Mouse (Mus musculus) intestine, postnatal 0 days (tissue): Measurements from ENCODE around the gene Gm28051. TPM values are rescaled to one million over a fixed set of nuclear protein-coding genes. Genes with fewer than 3 reads are reported as not detected.

Experiments used
- ATAC-seq: fragments of 200-750 bp; cut with Nextera tagmentation; 2 replicates; pipeline ENCODE4 v1.8.0; 2017; ENCODE audit warnings: mild to moderate bottlenecking, moderate TSS enrichment, moderate library complexity
- H3K27ac ChIP-seq: fragments of 300-500 bp; sonication (generic); 2 replicates; pipeline ENCODE4 v1.5.1; 2014; ENCODE audit warnings: mild to moderate bottlenecking, low read depth, low read length, moderate library complexity
- H3K27me3 ChIP-seq: fragments of 300-500 bp; sonication (generic); replicated peaks from 2 replicates; pipeline ENCODE4 v1.6.1; 2014; ENCODE audit warnings: low read length, mixed read lengths; ENCODE audit not compliant: control insufficient read depth, insufficient read depth
- H3K36me3 ChIP-seq: fragments of 300-500 bp; sonication (generic); 2 replicates; pipeline ENCODE4 v1.6.1; 2014; ENCODE audit warnings: mild to moderate bottlenecking, moderate library complexity; ENCODE audit not compliant: control insufficient read depth, insufficient read depth
- H3K4me1 ChIP-seq: fragments of 300-500 bp; sonication (generic); replicated peaks from 2 replicates; pipeline ENCODE4 v1.6.1; 2014; ENCODE audit warnings: antibody characterized with exemption, low read length, mixed read lengths; ENCODE audit not compliant: control insufficient read depth, insufficient read depth
- H3K4me2 ChIP-seq: fragments of 300-500 bp; sonication (generic); replicated peaks from 2 replicates; pipeline ENCODE4 v1.6.1; 2014; ENCODE audit warnings: low read depth, mild to moderate bottlenecking, moderate library complexity
- H3K4me3 ChIP-seq: fragments of 300-500 bp; sonication (generic); 2 replicates; pipeline ENCODE4 v1.5.1; 2014; ENCODE audit warnings: low read depth, low read length
- H3K9ac ChIP-seq: fragments of 300-500 bp; sonication (generic); 2 replicates; pipeline ENCODE4 v1.6.1; 2014; ENCODE audit warnings: mild to moderate bottlenecking, low read depth, low read length
- H3K9me3 ChIP-seq: fragments of 300-500 bp; sonication (generic); 2 replicates; pipeline ENCODE4 v1.6.1; 2016; ENCODE audit warnings: mixed run types; ENCODE audit not compliant: control insufficient read depth
- CTCF ChIP-seq: sonication (generic); IDR thresholded peaks from 2 replicates; pipeline ENCODE4 v1.5.1; 2016; ENCODE audit warnings: low read depth, mild to moderate bottlenecking, control low read depth, antibody characterized with exemption, moderate library complexity
- WGBS: fragments of 180-500 bp; shearing (Covaris S2); extraction: QIAGEN DNeasy Blood & Tissue Kit; methylation state at CpG from one replicate; pipeline ENCODE4 v1.1.7; 2014; 5-methylcytosine and 5-hydroxymethylcytosine counted together
- polyA plus RNA-seq: library from polyadenylated mRNA; unstranded; fragments of >200 nt; fragmentation: Nextera tagmentation; extraction: Ambion mirVana; gene quantifications from 2 replicates; pipeline ENCODE4 v1.2.1, GENCODE M21; 2015

Gene Gm28051
- polyA plus RNA-seq, 1 experiment from 2014 or later = not detected

- Histone ChIP-seq H3K4me1 (peaks cover 43% of the 10 kb centered on the region), H3K27me3 (no peaks in the 10 kb centered on the region), H3K4me3 (no peak overlapping the region), H3K36me3 (no peaks in the 10 kb centered on the region), H3K9ac (no peak overlapping the region), H3K27ac (no peak overlapping the region), H3K4me2 (0 out of 2 replicates have a peak overlapping the region, but pooled peaks have one; percentile 25), H3K9me3 (no peaks in the 10 kb centered on the region)
- ATAC-seq = no peak
- TF ChIP-seq CTCF = no peak
- 62% methylated on average over 12 of the region's 12 CpGs for WGBS
Observed at GRCm38 (mm10) chr12:102700453-102700852, 57.1 kb downstream of the Gm28051 start.

- Histone ChIP-seq H3K27ac (peak overlapping the region; percentile 76; the same call in 1 of the 2 replicates), H3K27me3 (no peaks in the 10 kb centered on the region), H3K9ac (no peak overlapping the region), H3K36me3 (no peaks in the 10 kb centered on the region), H3K4me2 (peak overlapping the region; percentile 13), H3K4me1 (peaks cover 42% of the 10 kb centered on the region), H3K9me3 (no peaks in the 10 kb centered on the region), H3K4me3 (no peak overlapping the region)
- 60% methylated on average over 1 of the region's 1 CpGs for WGBS
- ATAC-seq = no peak
- TF ChIP-seq CTCF = no peak
Observed at GRCm38 (mm10) chr12:102699156-102699555, 58.4 kb downstream of the Gm28051 start.

- H3K4me3 ChIP-seq = no peak overlapping the region
- H3K4me2 ChIP-seq = peak overlapping the region; percentile 30
- peak overlapping the region; percentile 76 for H3K27ac ChIP-seq
- no peaks in the 10 kb centered on the region for H3K9me3 ChIP-seq
- 25% methylated on average over 1 of the region's 1 CpGs for WGBS
- no peaks in the 10 kb centered on the region; the same call in 1 of the 2 replicates for H3K36me3 ChIP-seq
- H3K27me3 ChIP-seq = no peaks in the 10 kb centered on the region
- peak; percentile 76 for ATAC-seq
- no peak for TF ChIP-seq CTCF
- H3K4me1 ChIP-seq = peaks cover 42% of the 10 kb centered on the region
- 0 out of 2 replicates have a peak overlapping the region, but pooled peaks have one; percentile 26 for H3K9ac ChIP-seq
Observed at GRCm38 (mm10) chr12:102698089-102698684, 59.4 kb downstream of the Gm28051 start.

- no peak; the same call in 1 of the 2 replicates for ATAC-seq
- H3K4me3 ChIP-seq = no peak overlapping the region
- no peaks in the 10 kb centered on the region; the same call in 1 of the 2 replicates for H3K36me3 ChIP-seq
- peak overlapping the region; percentile 76; the same call in 1 of the 2 replicates for H3K27ac ChIP-seq
- H3K27me3 ChIP-seq = no peaks in the 10 kb centered on the region
- H3K4me2 ChIP-seq = peak overlapping the region; percentile 30; the same call in 1 of the 2 replicates
- TF ChIP-seq CTCF = no peak
- peak overlapping the region; percentile 26; the same call in 1 of the 2 replicates for H3K9ac ChIP-seq
- WGBS = 72% methylated on average over 7 of the region's 7 CpGs
- H3K4me1 ChIP-seq = peaks cover 40% of the 10 kb centered on the region
- no peaks in the 10 kb centered on the region for H3K9me3 ChIP-seq
Observed at GRCm38 (mm10) chr12:102697381-102697780, 60.2 kb downstream of the Gm28051 start.

GRCm38 (mm10) chr12:102696635-102697354 is 60.8 kb downstream of the Gm28051 start:
- ATAC-seq = no peak
- Histone ChIP-seq H3K4me1 (peaks cover 45% of the 10 kb centered on the region), H3K4me2 (peak overlapping the region; percentile 27), H3K9ac (no peak overlapping the region), H3K4me3 (no peak overlapping the region), H3K27ac (no peak overlapping the region), H3K27me3 (no peaks in the 10 kb centered on the region), H3K9me3 (no peaks in the 10 kb centered on the region), H3K36me3 (no peaks in the 10 kb centered on the region; the same call in 1 of the 2 replicates)
- 64% methylated on average over 14 of the region's 14 CpGs for WGBS
- no peak for TF ChIP-seq CTCF
